14 mouse cellular contexts compared by ENCODE assay signal in the genomic region with DNA sequence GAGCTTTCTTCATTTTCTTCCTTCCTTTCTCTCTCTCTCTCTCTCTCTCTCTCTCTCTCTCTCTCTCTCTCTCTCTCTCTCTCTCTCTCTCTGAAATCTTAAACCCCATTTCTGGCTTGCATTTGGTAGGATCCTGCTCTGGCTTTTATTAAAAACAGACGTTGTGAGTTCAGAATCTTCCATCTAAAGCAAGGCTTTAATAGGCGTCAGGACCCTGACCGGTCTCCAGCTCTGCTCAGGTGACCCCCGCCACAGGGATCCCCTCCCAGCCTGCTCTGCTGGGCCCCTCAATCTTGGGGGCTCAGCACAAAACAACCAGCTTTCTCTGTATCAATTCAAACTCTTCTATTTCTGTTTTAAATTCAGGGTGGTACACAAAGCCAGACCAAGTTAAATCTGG. TPM values are rescaled to one million over a fixed set of nuclear protein-coding genes. Genes with fewer than 3 reads are reported as not detected.
DNase-seq lines count a peak whose midpoint lies in the region; ATAC-seq lines count a peak whose summit lies in the region.
"Had no signal": no experiment of that assay in that cellular context is flagged by ENCODE, and none has a peak within 500 bp of the region (broad histone marks: within the 10 kb centered on the region; RNA-seq: fewer than 3 reads in every experiment).

No protein-coding gene starts in this region.

- H3K27me3 ChIP-seq in forebrain, embryonic 12.5 days: no peaks in the 10 kb centered on the region
- no peaks in the 10 kb centered on the region for H3K27me3 ChIP-seq in forebrain, embryonic 13.5 days
- H3K27me3 ChIP-seq in kidney, embryonic 14.5 days (ENCODE audit: control insufficient read depth, insufficient read depth, low read length): no peaks in the 10 kb centered on the region
- no peaks in the 10 kb centered on the region for H3K27me3 ChIP-seq in embryonic facial prominence, embryonic 10.5 days (replicated peaks; ENCODE audit: low read depth, poor library complexity, severe bottlenecking)
- H3K27me3 ChIP-seq in limb, embryonic 11.5 days (ENCODE audit: control insufficient read depth, insufficient read depth, low read length): no peaks in the 10 kb centered on the region

- no peak for DNase-seq in kidney, postnatal 4 days
- peak; percentile 69 for DNase-seq in embryonic facial prominence, embryonic 10.5 days (ENCODE audit: low spot score)
- no peak for DNase-seq in limb, embryonic 11.5 days (ENCODE audit: low spot score)
- no peak for DNase-seq in Muller cell, postnatal 12 days (ENCODE audit: inconsistent ontology term)
- DNase-seq in layer of hippocampus, adult 9-11 months: no peak
- DNase-seq: adrenal gland, postnatal 14 days; cerebellum, adult 2 months; gastrocnemius, postnatal 14 days; kidney, postnatal 25 days had no signal

- ATAC-seq in forebrain, embryonic 12.5 days (ENCODE audit: low FRiP score): no peak
- no peak for ATAC-seq in forebrain, embryonic 13.5 days
- no peak for ATAC-seq in kidney, embryonic 14.5 days (ENCODE audit: low FRiP score, low TSS enrichment)
- ATAC-seq in limb, embryonic 11.5 days (ENCODE audit: insufficient number of reproducible peaks, low FRiP score, low TSS enrichment, low read depth): peak; percentile 75; the same call in 1 of the 2 replicates
- ATAC-seq: lung, postnatal 0 days had no signal

- H3K4me2 ChIP-seq in forebrain, embryonic 12.5 days: no peak overlapping the region
- no peak overlapping the region for H3K4me2 ChIP-seq in forebrain, embryonic 13.5 days
- H3K4me2 ChIP-seq in kidney, embryonic 14.5 days (replicated peaks; ENCODE audit: low read depth, low read length): no peak overlapping the region
- H3K4me2 ChIP-seq in limb, embryonic 11.5 days (ENCODE audit: low read depth, severe bottlenecking): no peak overlapping the region

- 50% methylated on average over 4 of the region's 4 CpGs for WGBS in forebrain, embryonic 12.5 days
- 57% methylated on average over 4 of the region's 4 CpGs for WGBS in forebrain, embryonic 13.5 days
- 53% methylated on average over 4 of the region's 4 CpGs for WGBS in kidney, embryonic 14.5 days
- 12% methylated on average over 4 of the region's 4 CpGs for WGBS in embryonic facial prominence, embryonic 10.5 days
- 9% methylated on average over 4 of the region's 4 CpGs for WGBS in limb, embryonic 11.5 days

- no peaks in the 10 kb centered on the region for H3K36me3 ChIP-seq in forebrain, embryonic 12.5 days (replicated peaks)
- no peaks in the 10 kb centered on the region for H3K36me3 ChIP-seq in forebrain, embryonic 13.5 days (ENCODE audit: poor library complexity, severe bottlenecking)
- H3K36me3 ChIP-seq in kidney, embryonic 14.5 days (ENCODE audit: control insufficient read depth, insufficient read depth, low read length): no peaks in the 10 kb centered on the region
- H3K36me3 ChIP-seq in embryonic facial prominence, embryonic 10.5 days (replicated peaks): no peaks in the 10 kb centered on the region
- H3K36me3 ChIP-seq in limb, embryonic 11.5 days (ENCODE audit: control insufficient read depth, insufficient read depth, low read length): no peaks in the 10 kb centered on the region

- peaks cover 28% of the 10 kb centered on the region for H3K4me1 ChIP-seq in forebrain, embryonic 12.5 days
- peaks cover 24% of the 10 kb centered on the region for H3K4me1 ChIP-seq in forebrain, embryonic 13.5 days
- H3K4me1 ChIP-seq in kidney, embryonic 14.5 days (ENCODE audit: control insufficient read depth, insufficient read depth, low read length): peaks cover 39% of the 10 kb centered on the region
- peaks cover 91% of the 10 kb centered on the region for H3K4me1 ChIP-seq in embryonic facial prominence, embryonic 10.5 days
- peaks cover 53% of the 10 kb centered on the region for H3K4me1 ChIP-seq in limb, embryonic 11.5 days (ENCODE audit: control insufficient read depth, insufficient read depth, low read length)

- peak overlapping the region; percentile 63; the same call in 1 of the 2 replicates for H3K27ac ChIP-seq in forebrain, embryonic 12.5 days
- no peak overlapping the region for H3K27ac ChIP-seq in forebrain, embryonic 13.5 days
- peak overlapping the region; percentile 75; the same call in 1 of the 2 replicates for H3K27ac ChIP-seq in kidney, embryonic 14.5 days (ENCODE audit: low read depth, low read length)
- peak overlapping the region; percentile 90 for H3K27ac ChIP-seq in embryonic facial prominence, embryonic 10.5 days (replicated peaks)
- H3K27ac ChIP-seq in limb, embryonic 11.5 days (replicated peaks; ENCODE audit: low read depth, low read length): peak overlapping the region; percentile 98

- no peak overlapping the region for H3K4me3 ChIP-seq in forebrain, embryonic 12.5 days (replicated peaks)
- H3K4me3 ChIP-seq in forebrain, embryonic 13.5 days: no peak overlapping the region
- no peak overlapping the region for H3K4me3 ChIP-seq in kidney, embryonic 14.5 days (ENCODE audit: low read length)
- H3K4me3 ChIP-seq in embryonic facial prominence, embryonic 10.5 days: peak overlapping the region; percentile 1; the same call in 1 of the 2 replicates
- no peak overlapping the region for H3K4me3 ChIP-seq in limb, embryonic 11.5 days (ENCODE audit: low read depth, low read length)
- H3K4me3 ChIP-seq: erythroblast, embryonic 14.5 days had no signal

- no peak overlapping the region for H3K9ac ChIP-seq in forebrain, embryonic 12.5 days
- H3K9ac ChIP-seq in forebrain, embryonic 13.5 days: no peak overlapping the region
- 0 out of 2 replicates have a peak overlapping the region, but pooled peaks have one; percentile 18 for H3K9ac ChIP-seq in kidney, embryonic 14.5 days (ENCODE audit: low read depth, low read length)
- H3K9ac ChIP-seq in limb, embryonic 11.5 days (ENCODE audit: low read length): peak overlapping the region; percentile 47

- H3K9me3 ChIP-seq in forebrain, embryonic 12.5 days: no peaks in the 10 kb centered on the region
- H3K9me3 ChIP-seq in forebrain, embryonic 13.5 days (replicated peaks): no peaks in the 10 kb centered on the region
- H3K9me3 ChIP-seq in kidney, embryonic 14.5 days (ENCODE audit: control insufficient read depth, low read length): no peaks in the 10 kb centered on the region
- no peaks in the 10 kb centered on the region for H3K9me3 ChIP-seq in embryonic facial prominence, embryonic 10.5 days
- no peaks in the 10 kb centered on the region for H3K9me3 ChIP-seq in limb, embryonic 11.5 days (ENCODE audit: control insufficient read depth, low read length)

RNA-seq across cellular contexts. Expression of a gene that starts 28.8 kb away (rescaled TPM):
- not detected in 2 replicates for polyA plus RNA-seq in forebrain, embryonic 12.5 days (2016; fragmentation: Nextera tagmentation; extraction: Ambion mirVana)
- polyA plus RNA-seq in forebrain, embryonic 13.5 days (2015; fragmentation: Nextera tagmentation; extraction: Ambion mirVana): not detected in 2 replicates
- polyA plus RNA-seq in kidney, embryonic 14.5 days (2014; fragmentation: Nextera tagmentation; extraction: Ambion mirVana): not detected in 2 replicates
- not detected in 2 replicates for polyA plus RNA-seq in embryonic facial prominence, embryonic 10.5 days (2016; fragmentation: Nextera tagmentation; extraction: Ambion mirVana)
- not detected in 2 replicates for polyA plus RNA-seq in limb, embryonic 11.5 days (2014; fragmentation: Nextera tagmentation; extraction: Ambion mirVana)
- polyA plus RNA-seq: cerebellum, adult 2 months; erythroblast, embryonic 14.5 days; lung, postnatal 0 days had no signal

RNA-seq across cellular contexts. Expression of a gene that starts 39.2 kb away (rescaled TPM):
- polyA plus RNA-seq in forebrain, embryonic 12.5 days (2016; fragmentation: Nextera tagmentation; extraction: Ambion mirVana): 29.1 and 29.4 TPM in 2 replicates
- 30.9 and 31.6 TPM in 2 replicates for polyA plus RNA-seq in forebrain, embryonic 13.5 days (2015; fragmentation: Nextera tagmentation; extraction: Ambion mirVana)
- polyA plus RNA-seq in kidney, embryonic 14.5 days (2014; fragmentation: Nextera tagmentation; extraction: Ambion mirVana): 33.6 and 42.2 TPM in 2 replicates
- polyA plus RNA-seq in embryonic facial prominence, embryonic 10.5 days (2016; fragmentation: Nextera tagmentation; extraction: Ambion mirVana): 27.2 and 27.8 TPM in 2 replicates
- 46.6 and 49.8 TPM in 2 replicates for polyA plus RNA-seq in limb, embryonic 11.5 days (2014; fragmentation: Nextera tagmentation; extraction: Ambion mirVana)

Comparison
In these comparisons a context has a peak if more than half of its experiments do, and no peak if none do; other contexts are left out.
1. H3K9ac ChIP-seq: peak in kidney, embryonic 14.5 days (single experiment) and limb, embryonic 11.5 days (single experiment); none in forebrain, embryonic 12.5 days (single experiment) and forebrain, embryonic 13.5 days (single experiment).